19 mouse cellular contexts compared by ENCODE assay signal in the genomic region with DNA sequence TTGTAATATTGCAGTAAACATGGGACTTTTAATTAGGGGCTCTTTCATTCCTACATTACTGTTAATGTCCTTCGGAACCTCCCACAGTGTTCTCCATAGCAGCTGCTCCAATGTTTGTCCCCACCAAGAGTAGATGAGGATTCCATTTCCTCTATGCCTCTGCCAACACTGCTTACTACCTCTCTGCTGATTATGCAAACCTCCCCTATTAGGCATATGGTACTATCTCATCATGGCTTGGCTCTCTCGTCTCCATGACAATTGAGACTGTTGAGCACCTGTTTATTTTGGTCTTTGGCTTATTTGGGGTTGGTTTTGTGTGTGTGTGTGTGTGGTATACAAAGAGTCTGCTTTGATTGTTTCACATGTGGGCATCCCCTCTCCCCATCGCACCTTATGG.
A peak's percentile ranks its signal among the peaks of the same experiment; 100 is the strongest.
DNase-seq lines count a peak whose midpoint lies in the region; ATAC-seq and TF ChIP-seq lines count a peak whose summit lies in the region.
"Had no signal": no experiment of that assay in that cellular context is flagged by ENCODE, and none has a peak within 500 bp of the region (broad histone marks: within the 10 kb centered on the region; RNA-seq: fewer than 3 reads in every experiment).

No protein-coding gene starts in this region.

- H3K4me3 ChIP-seq in forebrain, embryonic 14.5 days (ENCODE audit: low read depth, low read length): no peak overlapping the region
- H3K4me3 ChIP-seq in forebrain, embryonic 15.5 days: no peak overlapping the region
- no peak overlapping the region for H3K4me3 ChIP-seq in midbrain, postnatal 0 days (ENCODE audit: low read depth, low read length)
- H3K4me3 ChIP-seq: embryonic facial prominence, embryonic 13.5 days; heart, embryonic 13.5 days; hindbrain, embryonic 12.5 days had no signal

- ATAC-seq in forebrain, embryonic 14.5 days: peak; percentile 58; the same call in 1 of the 2 replicates
- no peak for ATAC-seq in forebrain, embryonic 15.5 days (replicated peaks)
- no peak for ATAC-seq in midbrain, postnatal 0 days (ENCODE audit: low FRiP score)
- ATAC-seq: hindbrain, embryonic 16.5 days; inflammation-experienced regulatory T-cells, adult 6 months had no signal

- H3K27ac ChIP-seq in forebrain, embryonic 14.5 days (ENCODE audit: low read depth, low read length): no peak overlapping the region
- H3K27ac ChIP-seq in forebrain, embryonic 15.5 days (replicated peaks): no peak overlapping the region
- H3K27ac ChIP-seq in midbrain, postnatal 0 days (ENCODE audit: low read depth, low read length): no peak overlapping the region
- H3K27ac ChIP-seq: embryonic facial prominence, embryonic 13.5 days; heart, embryonic 13.5 days; hindbrain, embryonic 12.5 days had no signal

- DNase-seq in forebrain, embryonic 14.5 days (ENCODE audit: low spot score): peak; percentile 59
- peak; percentile 40 for DNase-seq in layer of hippocampus, adult 11-12 months (ENCODE audit: low spot score)
- DNase-seq in layer of hippocampus, postnatal 25 days (ENCODE audit: extremely low spot score in 1 of 2, low spot score in 1 of 2): no peak
- peak; percentile 41 to 50 for DNase-seq in layer of hippocampus, adult 8-10 months (ENCODE audit: low spot score in 2 of 2)
- peak; percentile 28 for DNase-seq in telencephalon, adult 2 months (ENCODE audit: low read depth, low spot score)
- DNase-seq in midbrain, postnatal 0 days (ENCODE audit: low spot score): no peak
- DNase-seq in liver: no peak
- DNase-seq: adrenal gland, postnatal 10 days; cerebellum, adult 18-20 months; cerebellum, adult 9-11 months; cerebellum, postnatal 36 days; gastrocnemius, postnatal 14 days; heart, postnatal 36 days had no signal

- no peak overlapping the region for H3K4me2 ChIP-seq in forebrain, embryonic 14.5 days (ENCODE audit: low read length)
- H3K4me2 ChIP-seq in forebrain, embryonic 15.5 days (replicated peaks): no peak overlapping the region
- H3K4me2 ChIP-seq in midbrain, postnatal 0 days (ENCODE audit: low read depth, low read length, poor library complexity, severe bottlenecking): no peak overlapping the region
- H3K4me2 ChIP-seq: embryonic facial prominence, embryonic 13.5 days; heart, embryonic 13.5 days; hindbrain, embryonic 12.5 days had no signal

- no peaks in the 10 kb centered on the region for H3K9me3 ChIP-seq in forebrain, embryonic 14.5 days (replicated peaks; ENCODE audit: control insufficient read depth, low read length)
- no peaks in the 10 kb centered on the region for H3K9me3 ChIP-seq in forebrain, embryonic 15.5 days
- H3K9me3 ChIP-seq in midbrain, postnatal 0 days (ENCODE audit: low read length): no peaks in the 10 kb centered on the region
- H3K9me3 ChIP-seq: embryonic facial prominence, embryonic 13.5 days; heart, embryonic 13.5 days; hindbrain, embryonic 12.5 days had no signal

- 64% methylated on average over 3 of the region's 3 CpGs for whole genome bisulfite sequencing in forebrain, embryonic 14.5 days
- WGBS in forebrain, embryonic 15.5 days: 54% methylated on average over 3 of the region's 3 CpGs
- 79% methylated on average over 3 of the region's 3 CpGs for WGBS in midbrain, postnatal 0 days

- no peaks in the 10 kb centered on the region for H3K4me1 ChIP-seq in forebrain, embryonic 14.5 days (ENCODE audit: control insufficient read depth, insufficient read depth, low read length)
- H3K4me1 ChIP-seq in forebrain, embryonic 15.5 days: no peaks in the 10 kb centered on the region
- H3K4me1 ChIP-seq in midbrain, postnatal 0 days (ENCODE audit: insufficient read depth, low read length): no peaks in the 10 kb centered on the region
- H3K4me1 ChIP-seq: embryonic facial prominence, embryonic 13.5 days; hindbrain, embryonic 12.5 days had no signal

- H3K9ac ChIP-seq in forebrain, embryonic 14.5 days (ENCODE audit: low read length): no peak overlapping the region
- H3K9ac ChIP-seq in forebrain, embryonic 15.5 days (replicated peaks): no peak overlapping the region
- no peak overlapping the region for H3K9ac ChIP-seq in midbrain, postnatal 0 days (replicated peaks; ENCODE audit: low read length, poor library complexity, severe bottlenecking)
- H3K9ac ChIP-seq: embryonic facial prominence, embryonic 13.5 days; heart, embryonic 13.5 days; hindbrain, embryonic 12.5 days had no signal

- no peaks in the 10 kb centered on the region for H3K27me3 ChIP-seq in forebrain, embryonic 14.5 days (replicated peaks; ENCODE audit: control insufficient read depth, insufficient read depth, low read length)
- no peaks in the 10 kb centered on the region for H3K27me3 ChIP-seq in forebrain, embryonic 15.5 days
- no peaks in the 10 kb centered on the region for H3K27me3 ChIP-seq in midbrain, postnatal 0 days (ENCODE audit: insufficient read depth, low read length)
- H3K27me3 ChIP-seq: embryonic facial prominence, embryonic 13.5 days; heart, embryonic 13.5 days; hindbrain, embryonic 12.5 days had no signal

- TF ChIP-seq CTCF in midbrain, postnatal 0 days (IDR thresholded peaks at IDR 0.05): no peak

- no peaks in the 10 kb centered on the region for H3K36me3 ChIP-seq in forebrain, embryonic 14.5 days (ENCODE audit: control insufficient read depth, insufficient read depth, low read length)
- no peaks in the 10 kb centered on the region for H3K36me3 ChIP-seq in forebrain, embryonic 15.5 days
- no peaks in the 10 kb centered on the region for H3K36me3 ChIP-seq in midbrain, postnatal 0 days (ENCODE audit: insufficient read depth, low read length)
- H3K36me3 ChIP-seq: embryonic facial prominence, embryonic 13.5 days; heart, embryonic 13.5 days; hindbrain, embryonic 12.5 days had no signal

Comparison
In these comparisons a context has a peak if more than half of its experiments do, and no peak if none do; other contexts are left out.
1. DNase-seq: peak in forebrain, embryonic 14.5 days (single experiment), layer of hippocampus, adult 11-12 months (single experiment), layer of hippocampus, adult 8-10 months (2 of 2) and telencephalon, adult 2 months (single experiment); none in layer of hippocampus, postnatal 25 days (0 of 2), midbrain, postnatal 0 days (single experiment) and liver (single experiment).